Mouse (Mus musculus) limb, embryonic 12.5 days (tissue): ENCODE results near the gene Rilpl1. TPM values are rescaled to one million over a fixed set of nuclear protein-coding genes. Genes with fewer than 3 reads are reported as not detected.
"Not testable (repeated sequence)": the region's sequence is repeated elsewhere in the genome, so short reads cannot be mapped to it uniquely, and the experiment has no call there.

Experiments used
- ATAC-seq: fragments of 200-750 bp; cut with Nextera tagmentation; 2 replicates; pipeline ENCODE4 v1.8.0; 2017; ENCODE audit warnings: low read depth, moderate TSS enrichment; ENCODE audit not compliant: insufficient number of reproducible peaks, insufficient read depth, low FRiP score, low TSS enrichment
- H3K27ac ChIP-seq: fragments of 300-500 bp; sonication (generic); 2 replicates; pipeline ENCODE4 v1.5.1; 2016; ENCODE audit warnings: mild to moderate bottlenecking, moderate library complexity
- H3K27me3 ChIP-seq: fragments of 300-500 bp; sonication (generic); 2 replicates; pipeline ENCODE4 v1.6.1; 2016; ENCODE audit warnings: mild to moderate bottlenecking, moderate library complexity
- H3K36me3 ChIP-seq: fragments of 300-500 bp; sonication (generic); 2 replicates; pipeline ENCODE4 v1.6.1; 2016; ENCODE audit warnings: mild to moderate bottlenecking, moderate library complexity
- H3K4me1 ChIP-seq: fragments of 300-500 bp; sonication (generic); replicated peaks from 2 replicates; pipeline ENCODE4 v1.6.1; 2016
- H3K4me2 ChIP-seq: fragments of 300-500 bp; sonication (generic); 2 replicates; pipeline ENCODE4 v1.6.1; 2016; ENCODE audit warnings: mild to moderate bottlenecking, moderate library complexity
- H3K4me3 ChIP-seq: fragments of 300-500 bp; sonication (generic); replicated peaks from 2 replicates; pipeline ENCODE4 v1.5.1; 2016; ENCODE audit warnings: mild to moderate bottlenecking
- H3K9ac ChIP-seq: fragments of 300-500 bp; sonication (generic); replicated peaks from 2 replicates; pipeline ENCODE4 v1.6.1; 2016; ENCODE audit warnings: mild to moderate bottlenecking, moderate library complexity
- H3K9me3 ChIP-seq: fragments of 300-500 bp; sonication (generic); 2 replicates; pipeline ENCODE4 v1.6.1; 2016; ENCODE audit warnings: mild to moderate bottlenecking, moderate library complexity
- WGBS: fragments of 180-500 bp; shearing (Covaris S2); methylation state at CpG from one replicate; pipeline ENCODE4 v1.1.7; 2016; 5-methylcytosine and 5-hydroxymethylcytosine counted together
- polyA plus RNA-seq: library from polyadenylated mRNA; unstranded; fragments of >200 nt; fragmentation: Nextera tagmentation; extraction: Ambion mirVana; gene quantifications from 2 replicates; pipeline ENCODE4 v1.2.1, GENCODE M21; 2016

Rilpl1 gene
- polyA plus RNA-seq, 1 experiment from 2014 or later: 27.5 TPM

- Histone ChIP-seq H3K27ac (no peak overlapping the region), H3K27me3 (no peaks in the 10 kb centered on the region), H3K4me3 (no peak overlapping the region), H3K36me3 (peaks cover 55% of the 10 kb centered on the region), H3K4me2 (no peak overlapping the region), H3K9me3 (no peaks in the 10 kb centered on the region), H3K9ac (no peak overlapping the region), H3K4me1 (no peaks in the 10 kb centered on the region)
- 85% methylated on average over 6 of the region's 6 CpGs for WGBS
- ATAC-seq: no peak
Measured at GRCm38 (mm10) chr5:124469486-124469885, 61.7 kb downstream of the Rilpl1 start.

DNA sequence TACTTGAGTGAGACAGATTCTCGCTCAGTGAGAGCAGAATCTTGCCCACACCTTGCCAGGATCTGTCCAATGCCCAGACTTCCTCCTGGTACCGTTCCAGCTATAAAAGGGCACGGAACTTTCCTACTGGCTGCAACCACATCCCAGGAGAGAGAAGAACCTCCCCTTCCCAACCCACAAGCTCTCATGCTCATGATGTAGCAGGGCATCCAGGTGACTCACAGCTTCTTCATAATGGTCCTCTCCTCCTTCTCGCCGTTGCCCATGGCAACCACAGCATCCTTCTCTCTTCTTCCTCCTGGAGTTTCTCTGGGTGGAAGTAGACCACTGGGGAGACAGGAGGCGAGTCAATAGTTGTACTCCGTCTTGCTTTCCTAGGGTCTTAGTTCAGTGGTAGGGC lies 62.8 kb downstream of the Rilpl1 start:
- Histone ChIP-seq H3K9ac (no peak overlapping the region), H3K36me3 (peaks cover 60% of the 10 kb centered on the region), H3K4me2 (no peak overlapping the region), H3K27me3 (no peaks in the 10 kb centered on the region), H3K27ac (no peak overlapping the region), H3K4me3 (no peak overlapping the region), H3K9me3 (no peaks in the 10 kb centered on the region), H3K4me1 (no peaks in the 10 kb centered on the region)
- 91% methylated on average over 7 of the region's 7 CpGs for WGBS
- ATAC-seq: no peak

- H3K4me3 ChIP-seq: no peak overlapping the region
- H3K4me1 ChIP-seq: no peaks in the 10 kb centered on the region
- no peak overlapping the region for H3K4me2 ChIP-seq
- no peak overlapping the region for H3K9ac ChIP-seq
- peaks cover 64% of the 10 kb centered on the region for H3K36me3 ChIP-seq
- H3K27me3 ChIP-seq: no peaks in the 10 kb centered on the region
- no peak for ATAC-seq
- H3K27ac ChIP-seq: no peak overlapping the region
- no peaks in the 10 kb centered on the region for H3K9me3 ChIP-seq
- WGBS: 88% methylated on average over 1 of the region's 1 CpGs
Measured at GRCm38 (mm10) chr5:124467766-124468165, 63.4 kb downstream of the Rilpl1 start.

DNA sequence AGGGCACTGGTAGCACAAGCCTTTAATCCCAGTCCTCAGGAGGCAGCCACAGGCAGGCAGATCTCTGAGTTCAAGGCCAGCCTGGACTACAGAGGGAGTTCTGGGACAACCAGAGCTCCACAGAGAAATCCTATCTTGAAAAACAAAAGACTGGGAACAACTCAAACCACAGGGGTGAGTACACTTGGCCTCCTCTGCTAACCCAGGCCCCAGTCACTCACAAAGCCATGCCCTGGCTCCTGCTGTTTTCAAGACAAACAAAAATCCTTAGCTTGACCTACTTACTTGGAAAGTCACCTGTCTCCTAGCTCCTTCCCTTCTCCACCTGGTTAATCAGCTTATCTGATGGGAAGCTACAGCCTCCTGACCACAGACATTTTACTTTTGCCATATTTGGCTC lies 66.3 kb downstream of the Rilpl1 start:
- no peaks in the 10 kb centered on the region for H3K27me3 ChIP-seq
- no peaks in the 10 kb centered on the region for H3K4me1 ChIP-seq
- no peak overlapping the region for H3K9ac ChIP-seq
- no peak overlapping the region for H3K4me2 ChIP-seq
- no peak overlapping the region for H3K4me3 ChIP-seq
- peaks cover 87% of the 10 kb centered on the region for H3K36me3 ChIP-seq
- no peaks in the 10 kb centered on the region for H3K9me3 ChIP-seq
- no peak for ATAC-seq
- H3K27ac ChIP-seq: no peak overlapping the region

GRCm38 (mm10) chr5:124463462-124463861 lies 67.7 kb downstream of the Rilpl1 start:
- Histone ChIP-seq H3K9me3 (no peaks in the 10 kb centered on the region), H3K4me1 (no peaks in the 10 kb centered on the region), H3K27me3 (no peaks in the 10 kb centered on the region), H3K36me3 (peaks cover 88% of the 10 kb centered on the region), H3K9ac (no peak overlapping the region), H3K4me2 (no peak overlapping the region), H3K4me3 (no peak overlapping the region), H3K27ac (no peak overlapping the region)
- no peak for ATAC-seq
- WGBS: 85% methylated on average over 5 of the region's 5 CpGs

DNA sequence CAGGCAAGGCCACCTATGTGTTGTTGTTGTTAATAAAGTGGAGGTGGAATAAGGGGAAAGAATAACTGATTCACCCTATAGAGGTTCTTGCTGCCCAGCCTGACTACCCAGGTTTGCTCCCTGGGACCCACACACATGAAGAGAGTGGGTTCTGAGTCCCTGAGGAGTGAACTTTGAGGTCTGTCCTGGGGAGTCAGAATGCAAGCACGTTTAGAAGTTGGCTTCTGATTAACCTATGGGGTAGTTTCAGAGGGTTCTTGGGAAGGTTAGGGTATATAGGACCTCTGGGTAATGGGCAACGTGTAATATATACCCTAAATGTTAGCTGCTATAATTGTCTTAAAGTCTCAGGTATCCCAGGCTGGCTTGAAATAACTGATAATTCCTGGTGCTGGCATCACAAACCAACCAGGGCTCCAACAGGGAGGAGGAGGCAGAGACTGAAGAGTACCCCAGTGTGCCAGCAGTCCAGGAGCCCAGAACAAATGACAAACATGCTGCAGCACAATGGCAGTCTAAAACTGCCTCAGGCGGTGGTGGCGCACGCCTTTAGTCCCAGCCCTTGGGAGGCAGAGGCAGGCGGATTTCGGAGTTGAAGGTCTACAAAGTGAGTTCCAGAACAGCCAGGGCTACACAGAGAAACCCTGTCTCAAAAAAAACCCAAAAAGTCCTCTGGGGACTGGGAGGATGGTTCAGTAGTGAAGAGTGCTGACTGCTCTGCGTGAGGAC lies 68.7 kb downstream of the Rilpl1 start:
- H3K4me1 ChIP-seq: no peaks in the 10 kb centered on the region
- no peak for ATAC-seq
- peaks cover 88% of the 10 kb centered on the region for H3K36me3 ChIP-seq
- H3K4me2 ChIP-seq: no peak overlapping the region
- H3K27ac ChIP-seq: no peak overlapping the region
- no peaks in the 10 kb centered on the region for H3K9me3 ChIP-seq
- H3K27me3 ChIP-seq: no peaks in the 10 kb centered on the region
- no peak overlapping the region for H3K9ac ChIP-seq
- no peak overlapping the region for H3K4me3 ChIP-seq
- WGBS: 91% methylated on average over 8 of the region's 8 CpGs

DNA sequence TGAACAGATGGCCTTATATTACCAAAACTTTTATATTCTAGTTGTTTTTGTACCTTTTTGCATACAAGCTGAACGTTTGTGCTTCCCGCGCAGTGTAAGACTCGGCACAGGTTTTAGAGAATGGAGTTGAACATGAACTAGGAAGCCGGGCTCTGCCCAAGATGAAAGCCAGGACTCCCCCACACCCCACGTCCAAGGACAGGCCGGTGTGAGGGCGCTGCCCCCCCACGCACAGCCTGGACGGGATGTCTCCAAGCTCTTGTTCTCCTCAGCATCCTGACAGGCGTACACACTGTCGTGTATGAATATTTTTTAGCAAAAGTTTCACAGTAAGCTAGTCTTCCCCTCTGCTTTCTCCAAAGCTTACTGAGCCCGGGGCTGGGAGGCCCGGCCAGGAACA lies 70.3 kb downstream of the Rilpl1 start:
- H3K9ac ChIP-seq, H3K9me3 ChIP-seq, H3K4me3 ChIP-seq, H3K4me1 ChIP-seq, H3K27ac ChIP-seq, H3K4me2 ChIP-seq, H3K27me3 ChIP-seq, ATAC-seq: not testable (repeated sequence)
- 93% methylated on average over 14 of the region's 14 CpGs for WGBS
- H3K36me3 ChIP-seq: peaks cover 89% of the 10 kb centered on the region

GRCm38 (mm10) chr5:124456762-124457161 lies 74.4 kb downstream of the Rilpl1 start:
- H3K36me3 ChIP-seq: peaks cover 98% of the 10 kb centered on the region

GRCm38 (mm10) chr5:124454082-124454419 lies 77.1 kb downstream of the Rilpl1 start:
- Histone ChIP-seq H3K27me3 (no peaks in the 10 kb centered on the region), H3K36me3 (peaks cover 98% of the 10 kb centered on the region), H3K4me1 (0 out of 2 replicates have a peak, but pooled peaks cover 7% of the 10 kb centered on the region), H3K27ac (no peak overlapping the region), H3K4me3 (no peak overlapping the region; the same call in 1 of the 2 replicates), H3K4me2 (no peak overlapping the region), H3K9me3 (no peaks in the 10 kb centered on the region), H3K9ac (no peak overlapping the region)
- 92% methylated on average over 1 of the region's 1 CpGs for WGBS
- no peak for ATAC-seq

More at GRCm38 (mm10) chr5:124456762-124457161, 74.4 kb downstream of the Rilpl1 start:
- Histone ChIP-seq H3K27me3 (no peaks in the 10 kb centered on the region), H3K27ac (no peak overlapping the region), H3K4me2 (no peak overlapping the region), H3K9ac (no peak overlapping the region), H3K4me3 (no peak overlapping the region), H3K4me1 (no peaks in the 10 kb centered on the region), H3K9me3 (no peaks in the 10 kb centered on the region)
- 97% methylated on average over 6 of the region's 6 CpGs for whole genome bisulfite sequencing
- no peak for ATAC-seq

- H3K9ac ChIP-seq: no peak overlapping the region; the same call in 1 of the 2 replicates
- no peak overlapping the region for H3K4me2 ChIP-seq
- no peaks in the 10 kb centered on the region for H3K9me3 ChIP-seq
- 0 out of 2 replicates have a peak, but pooled peaks cover 10% of the 10 kb centered on the region for H3K4me1 ChIP-seq
- H3K36me3 ChIP-seq: peaks cover 98% of the 10 kb centered on the region
- H3K27ac ChIP-seq: no peak overlapping the region
- H3K27me3 ChIP-seq: no peaks in the 10 kb centered on the region
- no peak overlapping the region; the same call in 1 of the 2 replicates for H3K4me3 ChIP-seq
- ATAC-seq: no peak
- WGBS: 94% methylated on average over 13 of the region's 13 CpGs
Measured at GRCm38 (mm10) chr5:124453339-124454081, 77.7 kb downstream of the Rilpl1 start.

DNA sequence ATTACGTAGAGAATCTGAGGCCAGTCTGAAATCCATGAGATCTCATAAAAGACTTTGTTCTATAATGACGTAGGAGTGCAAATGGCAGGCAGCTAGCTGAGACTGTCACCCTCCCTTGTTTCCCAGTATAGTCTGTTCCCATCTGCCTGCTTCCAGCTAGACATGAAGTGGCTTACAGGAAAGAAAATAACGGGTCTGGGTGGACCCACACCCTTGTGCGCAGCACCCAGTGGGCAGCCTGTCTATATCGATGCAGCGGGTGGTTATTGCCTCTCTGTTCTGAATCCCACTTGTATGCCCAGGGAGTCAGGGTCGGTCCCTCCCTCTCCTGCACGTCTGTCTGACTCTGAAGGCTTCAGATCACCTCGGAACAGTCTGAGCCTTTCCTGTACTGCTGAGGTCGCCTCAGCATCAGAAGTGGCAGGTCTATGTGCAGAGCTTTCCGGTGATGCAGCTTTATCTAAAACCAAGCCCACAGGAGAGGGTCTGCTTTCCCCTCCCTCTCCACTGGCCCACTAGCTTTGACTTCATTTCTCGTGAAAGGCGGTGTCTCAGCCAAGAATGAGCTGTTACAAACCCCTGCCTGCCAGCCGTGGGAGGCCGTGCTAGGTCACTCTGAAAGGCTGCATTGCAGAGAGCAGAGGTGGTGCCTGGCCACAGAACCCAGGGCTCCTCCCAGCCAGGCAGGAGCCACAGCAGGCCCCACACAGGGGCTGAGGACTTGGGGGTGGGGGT lies 78.5 kb downstream of the Rilpl1 start:
- no peak for ATAC-seq
- Histone ChIP-seq H3K4me2 (no peak overlapping the region), H3K4me1 (0 out of 2 replicates have a peak, but pooled peaks cover 13% of the 10 kb centered on the region), H3K36me3 (peaks cover 98% of the 10 kb centered on the region), H3K4me3 (no peak overlapping the region), H3K9me3 (no peaks in the 10 kb centered on the region), H3K27ac (no peak overlapping the region), H3K27me3 (no peaks in the 10 kb centered on the region), H3K9ac (no peak overlapping the region; the same call in 1 of the 2 replicates)
- WGBS: 84% methylated on average over 15 of the region's 15 CpGs
